Mouse (Mus musculus) heart, adult 2 months (tissue): Measurements from ENCODE around the gene Txn1. TPM values are rescaled to one million over a fixed set of nuclear protein-coding genes. Genes with fewer than 3 reads are reported as not detected.
A peak's percentile ranks its signal among the peaks of the same experiment; 100 is the strongest.

Experiments used
- DNase-seq, 2 experiments: peaks; one replicate each; pipeline ENCODE4 v3.0.0; 2021
- H3K27ac ChIP-seq: fragments of 200-600 bp; 2 replicates; pipeline ENCODE4 v1.8.1; 2022
- H3K27me3 ChIP-seq: fragments of 200-500 bp; 2 replicates; pipeline ENCODE4 v1.6.1; 2012; ENCODE audit warnings: mild to moderate bottlenecking, low read length, inconsistent platforms, mixed read lengths; ENCODE audit not compliant: control insufficient read depth, insufficient read depth
- H3K36me3 ChIP-seq: fragments of 200-500 bp; 2 replicates; pipeline ENCODE4 v1.6.1; 2012; ENCODE audit warnings: low read length, inconsistent platforms; ENCODE audit not compliant: control insufficient read depth, insufficient read depth
- H3K4me1 ChIP-seq: fragments of 200-500 bp; 2 replicates; pipeline ENCODE4 v1.6.1; 2011; ENCODE audit warnings: low read length; ENCODE audit not compliant: control insufficient read depth, insufficient read depth
- H3K4me3 ChIP-seq: fragments of 200-600 bp; 2 replicates; pipeline ENCODE4 v1.8.1; 2022
- H3K79me2 ChIP-seq: fragments of 200-500 bp; replicated peaks from 2 replicates; pipeline ENCODE4 v1.6.1; 2012; ENCODE audit warnings: mild to moderate bottlenecking, inconsistent platforms, low read length, moderate library complexity, mixed read lengths; ENCODE audit not compliant: control insufficient read depth, insufficient read depth
- H3K9ac ChIP-seq: fragments of 200-500 bp; 2 replicates; pipeline ENCODE4 v1.6.1; 2012; ENCODE audit warnings: low read depth, mild to moderate bottlenecking, control low read depth, inconsistent platforms, low read length, mixed read lengths
- CTCF ChIP-seq: fragments of 200-600 bp; IDR thresholded peaks from 2 replicates; pipeline ENCODE4 v1.8.1; 2022; ENCODE audit warnings: antibody characterized with exemption, mild to moderate bottlenecking, moderate library complexity
- EP300 ChIP-seq: fragments of 200-500 bp; IDR thresholded peaks from 2 replicates; pipeline ENCODE4 v1.6.1; 2011; ENCODE audit warnings: low read depth, low read length, control low read depth; ENCODE audit not compliant: insufficient read depth
- POLR2A ChIP-seq: fragments of 200-500 bp; IDR thresholded peaks from 2 replicates; pipeline ENCODE4 v1.6.1; 2011; ENCODE audit warnings: mild to moderate bottlenecking, low read depth, low read length, control low read depth; ENCODE audit not compliant: insufficient read depth
- WGBS: fragments of 180-500 bp; shearing (Covaris S2); methylation state at CpG from one replicate; pipeline ENCODE4 v1.1.7; 2018; 5-methylcytosine and 5-hydroxymethylcytosine counted together
- intact Hi-C: fragments of 180-260 bp; cut with DNase I; formaldehyde crosslinking; loops from one replicate; pipeline ENCODE4 v1.15.1; 2025
- polyA plus RNA-seq: library from polyadenylated mRNA; depleted of rRNA; stranded (reverse); fragments of >200 nt; gene quantifications from 2 replicates; pipeline ENCODE4 v1.2.3, GENCODE M21; 2012
- total RNA-seq, 2 experiments: library from RNA; stranded (reverse); gene quantifications; 2 replicates each; pipeline ENCODE4 v1.2.3; 2021

Gene Txn1
- total and polyA plus RNA-seq, 3 experiments = 76.5 to 119 (median 108) TPM

- no peak for TF ChIP-seq EP300
Measured at GRCm38 (mm10) chr4:57937292-57937691, 18.9 kb downstream of the Txn1 start.

DNA sequence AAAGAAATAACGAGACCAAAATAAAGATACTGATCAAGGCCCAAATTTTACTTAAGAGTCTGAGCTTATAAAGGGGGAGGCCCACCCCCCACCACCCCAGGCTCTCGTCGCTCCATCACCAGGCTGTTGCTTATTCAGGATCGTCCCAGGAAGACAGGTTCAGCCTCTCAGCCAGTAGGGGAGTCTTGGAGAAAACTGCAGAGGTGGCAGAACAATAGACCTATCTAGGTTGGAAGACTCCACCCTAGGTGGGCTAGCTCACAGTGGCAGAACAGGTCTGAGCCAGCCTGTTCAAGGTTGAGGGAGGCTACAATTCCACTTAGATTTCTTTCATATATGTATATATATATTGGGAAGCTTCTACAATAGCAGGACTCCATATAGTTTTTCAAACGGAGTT lies 22.0 kb downstream of the Txn1 start:
- DNase-seq = no peak
- intact Hi-C loops = no loop called here
- WGBS = 68% methylated on average over 5 of the region's 5 CpGs
- Histone ChIP-seq H3K79me2 (no peaks in the 10 kb centered on the region), H3K27ac (no peak overlapping the region), H3K4me3 (no peak overlapping the region), H3K36me3 (no peaks in the 10 kb centered on the region), H3K9ac (no peak overlapping the region), H3K4me1 (no peaks in the 10 kb centered on the region), H3K27me3 (no peaks in the 10 kb centered on the region)
- TF ChIP-seq EP300 (no peak), POLR2A (no peak), CTCF (no peak)

More at GRCm38 (mm10) chr4:57937292-57937691, 18.9 kb downstream of the Txn1 start:
- no peak overlapping the region for H3K9ac ChIP-seq
- no peak overlapping the region for H3K4me3 ChIP-seq
- H3K27ac ChIP-seq = no peak overlapping the region
- no peak for DNase-seq
- intact Hi-C loops = no loop called here
- 73% methylated on average over 6 of the region's 6 CpGs for whole genome bisulfite sequencing
- no peaks in the 10 kb centered on the region; the same call in 1 of the 2 replicates for H3K27me3 ChIP-seq
- no peaks in the 10 kb centered on the region for H3K36me3 ChIP-seq
- no peaks in the 10 kb centered on the region for H3K79me2 ChIP-seq
- H3K4me1 ChIP-seq = no peaks in the 10 kb centered on the region

GRCm38 (mm10) chr4:57930559-57931170 lies 25.5 kb downstream of the Txn1 start:
- Histone ChIP-seq H3K79me2 (no peaks in the 10 kb centered on the region), H3K27ac (no peak overlapping the region), H3K27me3 (no peaks in the 10 kb centered on the region), H3K9ac (no peak overlapping the region), H3K36me3 (no peaks in the 10 kb centered on the region), H3K4me3 (no peak overlapping the region), H3K4me1 (no peaks in the 10 kb centered on the region)
- WGBS = 62% methylated on average over 5 of the region's 5 CpGs
- intact Hi-C loops = no loop called here
- no peak for DNase-seq
- no peak for TF ChIP-seq CTCF
- no peak for TF ChIP-seq EP300
- TF ChIP-seq POLR2A = no peak

DNA sequence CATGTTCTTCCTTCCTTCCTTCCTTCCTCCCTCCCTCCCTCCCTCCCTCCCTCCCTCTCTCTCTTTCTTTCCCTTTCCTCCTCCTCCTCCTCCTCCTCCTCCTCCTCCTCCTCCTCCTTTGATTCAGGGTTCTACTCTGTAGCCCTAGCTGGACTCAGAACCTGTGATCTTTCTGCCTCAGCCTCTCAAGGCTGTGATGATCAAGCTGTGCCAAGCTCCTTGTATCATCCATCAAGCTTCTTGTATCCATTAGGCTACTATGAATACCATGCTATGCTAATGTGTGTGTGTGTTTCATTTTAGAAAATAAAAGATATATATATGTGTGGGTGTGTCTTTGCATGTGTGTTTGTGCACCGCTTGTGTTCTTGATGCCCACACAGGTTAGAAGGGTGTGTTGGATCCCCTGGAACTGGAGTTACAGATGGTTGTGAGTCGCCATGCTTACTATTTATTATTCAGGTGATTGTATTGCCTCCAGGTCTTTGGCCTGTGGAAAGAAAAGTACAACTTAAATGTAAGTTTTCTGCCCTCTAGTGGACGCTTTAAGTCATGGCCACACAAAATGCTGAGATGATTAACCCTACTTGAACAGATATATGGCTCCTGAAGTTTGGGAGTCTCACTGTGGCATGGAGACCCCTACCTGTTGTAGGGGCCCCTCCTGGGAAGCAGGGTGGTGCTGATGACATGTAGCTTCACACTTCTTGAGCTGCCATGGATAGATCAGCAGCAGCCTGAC lies 28.6 kb downstream of the Txn1 start:
- Histone ChIP-seq H3K4me1 (no peaks in the 10 kb centered on the region), H3K27ac (no peak overlapping the region), H3K79me2 (no peaks in the 10 kb centered on the region), H3K36me3 (no peaks in the 10 kb centered on the region), H3K27me3 (no peaks in the 10 kb centered on the region), H3K4me3 (no peak overlapping the region), H3K9ac (no peak overlapping the region)
- 23% methylated on average over 3 of the region's 3 CpGs for WGBS
- TF ChIP-seq POLR2A (no peak), CTCF (peak; percentile 84)
- no peak for DNase-seq
- intact Hi-C loops = loop anchor here (5.0 kb wide), 1 partner anchor 555 kb away; no protein-coding TSS in a partner anchor

DNA sequence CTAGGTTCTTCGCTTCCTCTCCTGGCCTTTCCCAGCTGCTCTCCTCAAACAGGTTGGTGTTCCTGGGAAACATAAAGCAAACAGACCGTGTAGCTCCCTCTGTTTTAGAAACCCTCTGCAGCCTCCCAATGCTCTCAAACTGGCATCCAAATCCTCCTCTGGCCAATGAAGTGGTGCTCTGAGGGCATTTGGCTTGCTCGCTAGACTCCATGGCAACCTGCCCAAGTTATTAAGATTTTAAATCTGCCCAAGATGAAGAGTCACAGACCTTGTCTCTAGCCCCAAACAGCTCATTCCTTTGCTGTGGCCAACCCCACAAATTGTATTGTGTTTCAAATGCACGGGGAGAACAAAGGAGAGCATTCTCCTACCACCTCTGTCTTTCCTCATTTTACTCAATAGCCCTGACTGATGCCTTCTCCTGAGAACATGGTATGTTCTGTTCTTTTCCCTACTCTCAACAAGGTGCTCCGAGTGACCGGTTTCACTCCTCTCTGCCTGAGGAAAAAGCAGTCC lies 31.6 kb downstream of the Txn1 start:
- no peak overlapping the region for H3K9ac ChIP-seq
- WGBS = 83% methylated on average over 6 of the region's 6 CpGs
- no peak overlapping the region for H3K4me3 ChIP-seq
- no peak for TF ChIP-seq CTCF
- TF ChIP-seq EP300 = no peak
- no peak for TF ChIP-seq POLR2A
- no peaks in the 10 kb centered on the region for H3K4me1 ChIP-seq
- no peak for DNase-seq
- intact Hi-C loops = loop anchor here (5.0 kb wide), 1 partner anchor 552 kb away; no protein-coding TSS in a partner anchor
- H3K27me3 ChIP-seq = no peaks in the 10 kb centered on the region
- H3K79me2 ChIP-seq = no peaks in the 10 kb centered on the region
- H3K27ac ChIP-seq = no peak overlapping the region
- no peaks in the 10 kb centered on the region for H3K36me3 ChIP-seq

DNA sequence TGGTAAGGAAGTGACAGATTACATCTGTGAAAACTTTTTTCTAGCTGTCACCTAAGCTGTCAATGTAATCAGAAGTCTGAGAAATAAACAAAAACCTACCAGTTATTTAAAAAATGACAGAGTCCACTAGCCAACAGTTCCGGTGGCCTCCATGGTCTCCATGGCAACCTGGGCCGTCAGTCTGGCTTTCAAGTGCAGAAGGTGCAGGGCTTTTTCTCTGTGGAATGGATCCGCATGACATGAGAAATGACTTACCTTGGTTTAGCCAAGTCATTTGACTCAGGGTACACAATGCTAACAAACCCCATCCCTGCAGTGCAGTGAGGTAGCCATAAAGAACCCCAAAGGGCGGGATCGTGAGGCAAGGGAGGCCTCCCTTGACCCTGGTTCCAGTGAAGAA lies 34.0 kb downstream of the Txn1 start:
- H3K27me3 ChIP-seq = no peaks in the 10 kb centered on the region
- no peaks in the 10 kb centered on the region for H3K4me1 ChIP-seq
- H3K79me2 ChIP-seq = no peaks in the 10 kb centered on the region
- no peak overlapping the region for H3K9ac ChIP-seq
- intact Hi-C loops = no loop called here
- H3K4me3 ChIP-seq = no peak overlapping the region
- no peak for TF ChIP-seq EP300
- no peak for DNase-seq
- no peaks in the 10 kb centered on the region for H3K36me3 ChIP-seq
- no peak overlapping the region for H3K27ac ChIP-seq
- 76% methylated on average over 5 of the region's 5 CpGs for WGBS
